Mouse (Mus musculus) brain, embryonic 14.5 days (tissue): Measurements from ENCODE around the gene Itga4. TPM values are rescaled to one million over a fixed set of nuclear protein-coding genes. Genes with fewer than 3 reads are reported as not detected.

Experiments
- DNase-seq: peaks from one replicate; pipeline ENCODE4 v3.0.0-alpha.2; 2011; ENCODE audit warnings: low read depth
- CTCF ChIP-seq: fragments of 200-500 bp; IDR thresholded peaks from 2 replicates; pipeline ENCODE4 v1.5.1; 2012; ENCODE audit warnings: inconsistent platforms, mild to moderate bottlenecking, moderate library complexity, borderline replicate concordance; ENCODE audit not compliant: insufficient read depth, insufficient read length; ENCODE audit errors: extremely low read depth
- POLR2A ChIP-seq: fragments of 200-500 bp; IDR thresholded peaks from 2 replicates; pipeline ENCODE4 v1.6.1; 2012; ENCODE audit warnings: mild to moderate bottlenecking, inconsistent platforms, borderline replicate concordance; ENCODE audit not compliant: poor library complexity, insufficient read depth, insufficient read length, severe bottlenecking; ENCODE audit errors: extremely low read depth
- polyA plus RNA-seq: library from polyadenylated mRNA; depleted of rRNA; stranded (reverse); fragments of >200 nt; gene quantifications from 2 replicates; pipeline ENCODE4 v1.2.3, GENCODE M21; 2012

The Itga4 gene
- polyA plus RNA-seq, 1 experiment, result 4.7 TPM

- TF ChIP-seq POLR2A (no peak), CTCF (no peak)
- no peak for DNase-seq
These were observed 6.9 kb upstream of the Itga4 start for GRCm38 (mm10) chr2:79248283-79248682.

GRCm38 (mm10) chr2:79250510-79250909 lies 4.7 kb upstream of the Itga4 start:
- no peak for DNase-seq
- TF ChIP-seq CTCF (no peak), POLR2A (no peak)

- TF ChIP-seq POLR2A (no peak), CTCF (no peak)
- DNase-seq, result no peak
These were observed 1.4 kb upstream of the Itga4 start for GRCm38 (mm10) chr2:79253754-79254197.

GRCm38 (mm10) chr2:79254588-79255191 lies 536 bp upstream of the Itga4 start:
- TF ChIP-seq POLR2A, result no peak
- no peak for TF ChIP-seq CTCF
- no peak for DNase-seq

- TF ChIP-seq CTCF (no peak), POLR2A (no peak)
- no peak for DNase-seq
These were observed 744 bp downstream of the Itga4 start for GRCm38 (mm10) chr2:79256001-79256339.

- DNase-seq, result no peak
- no peak for TF ChIP-seq POLR2A
- no peak for TF ChIP-seq CTCF
These were observed 1.1 kb downstream of the Itga4 start for GRCm38 (mm10) chr2:79256376-79256775.

- DNase-seq, result no peak
- TF ChIP-seq CTCF (no peak), POLR2A (no peak)
These were observed 1.7 kb downstream of the Itga4 start for GRCm38 (mm10) chr2:79256880-79257279.

- no peak for DNase-seq
- TF ChIP-seq POLR2A (no peak), CTCF (no peak)
These were observed 2.2 kb downstream of the Itga4 start for GRCm38 (mm10) chr2:79257411-79257810.

GRCm38 (mm10) chr2:79259326-79259725 lies 4.1 kb downstream of the Itga4 start:
- DNase-seq, result no peak
- TF ChIP-seq CTCF (no peak), POLR2A (no peak)

GRCm38 (mm10) chr2:79265665-79266064 lies 10.4 kb downstream of the Itga4 start:
- no peak for TF ChIP-seq POLR2A
- TF ChIP-seq CTCF, result peak; percentile 55; the same call in 1 of the 2 replicates
- DNase-seq, result peak; percentile 47

GRCm38 (mm10) chr2:79266480-79266879 lies 11.3 kb downstream of the Itga4 start:
- no peak for DNase-seq
- TF ChIP-seq CTCF, result no peak
- TF ChIP-seq POLR2A, result no peak

- TF ChIP-seq POLR2A (no peak), CTCF (no peak)
- no peak for DNase-seq
These were observed 12.0 kb downstream of the Itga4 start for GRCm38 (mm10) chr2:79267181-79267580.
